Mouse (Mus musculus) urinary bladder, postnatal 14 days (tissue): Measurements from ENCODE around the gene Cops7b.

Experiments
- DNase-seq: peaks from one replicate; pipeline ENCODE4 v3.0.0; 2021; ENCODE audit warnings: low spot score

Gene Cops7b

GRCm38 (mm10) chr1:86596512-86596911, 13.8 kb downstream of the Cops7b start:
- no peak for DNase-seq

- no peak for DNase-seq
Measured at GRCm38 (mm10) chr1:86598516-86598915, 15.8 kb downstream of the Cops7b start.

GRCm38 (mm10) chr1:86600117-86600516, 17.4 kb downstream of the Cops7b start:
- no peak for DNase-seq

- no peak for DNase-seq
Measured at GRCm38 (mm10) chr1:86610954-86611353, 28.2 kb downstream of the Cops7b start.

GRCm38 (mm10) chr1:86612081-86612480, 29.4 kb downstream of the Cops7b start:
- DNase-seq: no peak

GRCm38 (mm10) chr1:86614269-86614668, 31.6 kb downstream of the Cops7b start:
- no peak for DNase-seq

- peak; percentile 77 for DNase-seq
Measured at GRCm38 (mm10) chr1:86618454-86619125, 35.9 kb downstream of the Cops7b start.

- no peak for DNase-seq
Measured at GRCm38 (mm10) chr1:86622296-86622695, 39.6 kb downstream of the Cops7b start.

GRCm38 (mm10) chr1:86623001-86624000, 40.6 kb downstream of the Cops7b start:
- peak; percentile 11 for DNase-seq

GRCm38 (mm10) chr1:86628270-86628669, 45.6 kb downstream of the Cops7b start:
- DNase-seq: no peak

- no peak for DNase-seq
Measured at GRCm38 (mm10) chr1:86629936-86630335, 47.2 kb downstream of the Cops7b start.

- DNase-seq: no peak
Measured at GRCm38 (mm10) chr1:86630527-86630926, 47.8 kb downstream of the Cops7b start.

GRCm38 (mm10) chr1:86632732-86633380, 50.2 kb downstream of the Cops7b start:
- no peak for DNase-seq

GRCm38 (mm10) chr1:86633434-86633833, 50.7 kb downstream of the Cops7b start:
- no peak for DNase-seq

GRCm38 (mm10) chr1:86633840-86634750, 51.4 kb downstream of the Cops7b start:
- no peak for DNase-seq

- no peak for DNase-seq
Measured at GRCm38 (mm10) chr1:86634751-86635359, 52.2 kb downstream of the Cops7b start.

GRCm38 (mm10) chr1:86643101-86643809, 60.6 kb downstream of the Cops7b start:
- no peak for DNase-seq

GRCm38 (mm10) chr1:86647517-86647916, 64.8 kb downstream of the Cops7b start:
- no peak for DNase-seq

- DNase-seq: peak; percentile 65
Measured at GRCm38 (mm10) chr1:86650272-86650671, 67.6 kb downstream of the Cops7b start.

GRCm38 (mm10) chr1:86652675-86653074, 70.0 kb downstream of the Cops7b start:
- DNase-seq: no peak
